Mouse (Mus musculus) spleen, adult 10 weeks (tissue): ENCODE data around the gene Tgif2lx1. TPM values are rescaled to one million over a fixed set of nuclear protein-coding genes. Genes with fewer than 3 reads are reported as not detected.

Source experiments
- polyA plus RNA-seq: library from polyadenylated mRNA; stranded (reverse); fragments of 350-450 nt; fragmentation: Illumina TruSeq; extraction: RNeasy Lipid Tissue Mini Kit (QIAGEN cat#74804); gene quantifications from one replicate; pipeline ENCODE4 v1.2.3, GENCODE M21; 2015; ENCODE audit warnings: low replicate concordance; ENCODE audit not compliant: insufficient read depth

Tgif2lx1 gene
- not detected for polyA plus RNA-seq

DNA sequence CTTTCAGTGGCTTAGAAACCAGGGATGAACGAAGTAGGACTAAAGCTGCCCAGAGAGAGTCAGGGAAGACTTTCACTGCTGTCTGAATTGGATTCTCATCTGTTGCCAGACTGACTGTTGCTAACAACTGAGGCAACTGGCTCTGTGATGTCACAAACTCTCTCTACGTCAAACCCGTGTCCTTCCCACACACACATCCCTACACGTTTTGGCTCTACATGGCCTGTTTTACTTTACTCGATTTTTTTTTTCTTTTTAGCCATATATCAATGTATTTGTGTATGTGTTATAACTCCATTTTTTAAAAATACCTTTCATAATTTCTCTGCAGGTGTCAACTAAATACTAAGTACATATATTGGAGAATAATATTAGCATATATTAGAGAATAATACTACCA is at the start of gene Tgif2lx1:
Gene Tgif2lx1 (minus strand): TSS at position 101 of the 400 bp plus-strand sequence.

Other genes with a start within 250 kb of the Tgif2lx1 start
- gene Tgif2lx2, start 53.5 kb downstream of the Tgif2lx1 start, polyA plus RNA-seq = not detected